Mouse (Mus musculus) cerebellum, postnatal 25 days (tissue): ENCODE results near the gene Fam98c.
"Not testable (repeated sequence)": the region's sequence is repeated elsewhere in the genome, so short reads cannot be mapped to it uniquely, and the experiment has no call there.

Source experiments
- DNase-seq, 2 experiments: peaks; one replicate each; pipeline ENCODE4 v3.0.0; 2021; ENCODE audit warnings: mixed read lengths in 2 of 2

The Fam98c gene

GRCm38 (mm10) chr7:29155196-29155837 lies 717 bp downstream of the Fam98c start:
- DNase-seq, result peak; percentile 94 to 97

- no peak for DNase-seq
Observed at GRCm38 (mm10) chr7:29154018-29154720, 1.9 kb downstream of the Fam98c start.

DNA sequence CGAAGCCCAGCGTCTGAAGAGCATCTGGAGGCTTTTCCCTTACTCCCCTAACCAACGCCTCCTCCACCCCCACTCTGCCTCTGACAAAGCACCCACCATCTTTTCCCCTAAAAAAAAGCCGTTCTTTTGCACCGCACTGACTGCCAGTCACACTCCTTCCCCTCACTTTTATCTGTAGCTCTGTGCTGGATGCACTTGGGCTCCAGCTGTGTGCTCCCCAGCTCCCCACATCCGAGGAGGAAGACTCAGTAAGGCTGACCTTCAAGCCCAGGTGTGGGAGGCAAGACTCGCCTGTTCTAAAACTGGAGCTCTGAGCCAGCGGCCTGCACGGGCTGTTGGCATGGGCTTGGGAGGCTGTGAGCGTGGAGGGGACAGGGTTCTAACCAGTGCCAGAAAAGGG lies 4.5 kb downstream of the Fam98c start:
- no peak for DNase-seq

- no peak for DNase-seq
Observed at GRCm38 (mm10) chr7:29148771-29149170, 7.3 kb downstream of the Fam98c start.

- no peak for DNase-seq
Observed at GRCm38 (mm10) chr7:29146625-29147367, 9.2 kb downstream of the Fam98c start.

GRCm38 (mm10) chr7:29144006-29144405 lies 12.0 kb downstream of the Fam98c start:
- no peak for DNase-seq

DNA sequence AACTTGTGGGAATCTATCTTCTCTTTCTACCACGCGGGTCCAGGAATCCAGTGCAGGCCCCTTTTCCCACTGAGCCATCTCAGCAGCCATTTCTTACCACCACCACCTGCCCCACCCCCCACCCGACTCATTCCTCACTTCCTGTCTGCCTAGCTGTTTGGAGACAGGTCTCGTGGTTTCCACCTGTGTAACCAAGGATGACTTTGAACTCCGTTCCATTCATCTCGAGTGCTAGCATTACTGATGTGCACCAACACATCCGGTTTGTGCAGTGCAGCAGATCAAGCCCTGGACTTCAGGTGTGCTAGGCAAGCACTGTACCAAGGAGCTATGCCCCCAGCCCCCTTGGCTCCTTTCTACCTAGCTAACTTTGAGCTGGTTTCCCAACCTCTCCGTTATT lies 14.6 kb downstream of the Fam98c start:
- no peak for DNase-seq

DNA sequence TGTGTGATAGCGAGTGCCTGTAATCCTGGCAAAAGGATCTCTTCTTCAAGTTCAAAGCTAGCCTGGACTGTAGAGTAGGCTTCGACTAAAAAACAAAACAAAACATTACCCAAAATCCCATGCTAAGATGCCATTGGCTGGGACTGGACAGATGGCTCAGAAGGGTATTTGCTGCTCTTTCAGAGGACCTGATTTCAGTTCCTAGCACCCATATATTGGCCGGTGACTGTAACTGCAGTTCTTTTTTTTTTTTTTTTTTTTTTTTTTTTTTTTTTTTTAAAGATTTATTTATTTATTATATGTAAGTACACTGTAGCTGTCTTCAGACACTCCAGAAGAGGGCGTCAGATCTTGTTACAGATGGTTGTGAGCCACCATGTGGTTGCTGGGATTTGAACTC lies 16.8 kb downstream of the Fam98c start:
- DNase-seq, result not testable (repeated sequence)

DNA sequence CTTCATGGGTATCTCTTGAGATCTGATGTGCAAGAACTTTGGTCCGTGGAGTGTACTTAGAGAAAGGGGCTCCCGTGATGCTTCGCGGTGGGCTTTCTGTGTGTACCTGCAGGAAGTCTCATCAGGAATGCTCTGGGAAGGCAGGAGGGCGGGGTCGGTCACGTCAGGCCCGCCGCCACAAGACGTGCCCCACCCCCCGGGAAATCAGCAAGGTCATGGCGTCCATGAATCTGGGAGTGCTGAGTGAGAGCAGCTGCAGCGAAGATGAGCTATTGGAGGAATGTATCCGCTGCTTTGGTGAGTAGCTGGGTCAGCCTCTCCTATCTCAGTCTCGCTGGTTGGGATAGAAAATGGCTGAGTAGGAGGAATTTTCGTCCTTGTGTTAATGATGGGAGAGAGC lies 18.6 kb downstream of the Fam98c start:
- DNase-seq, result no peak

GRCm38 (mm10) chr7:29134693-29135386 lies 21.2 kb downstream of the Fam98c start, which contains the start of gene Rasgrp4:
Gene Rasgrp4 (plus strand): TSS chr7:29134851.
- DNase-seq, result no peak

GRCm38 (mm10) chr7:29134230-29134629 lies 21.8 kb downstream of the Fam98c start:
- DNase-seq, result no peak

- DNase-seq, result no peak
Observed at GRCm38 (mm10) chr7:29128725-29129124, 27.3 kb downstream of the Fam98c start.

DNA sequence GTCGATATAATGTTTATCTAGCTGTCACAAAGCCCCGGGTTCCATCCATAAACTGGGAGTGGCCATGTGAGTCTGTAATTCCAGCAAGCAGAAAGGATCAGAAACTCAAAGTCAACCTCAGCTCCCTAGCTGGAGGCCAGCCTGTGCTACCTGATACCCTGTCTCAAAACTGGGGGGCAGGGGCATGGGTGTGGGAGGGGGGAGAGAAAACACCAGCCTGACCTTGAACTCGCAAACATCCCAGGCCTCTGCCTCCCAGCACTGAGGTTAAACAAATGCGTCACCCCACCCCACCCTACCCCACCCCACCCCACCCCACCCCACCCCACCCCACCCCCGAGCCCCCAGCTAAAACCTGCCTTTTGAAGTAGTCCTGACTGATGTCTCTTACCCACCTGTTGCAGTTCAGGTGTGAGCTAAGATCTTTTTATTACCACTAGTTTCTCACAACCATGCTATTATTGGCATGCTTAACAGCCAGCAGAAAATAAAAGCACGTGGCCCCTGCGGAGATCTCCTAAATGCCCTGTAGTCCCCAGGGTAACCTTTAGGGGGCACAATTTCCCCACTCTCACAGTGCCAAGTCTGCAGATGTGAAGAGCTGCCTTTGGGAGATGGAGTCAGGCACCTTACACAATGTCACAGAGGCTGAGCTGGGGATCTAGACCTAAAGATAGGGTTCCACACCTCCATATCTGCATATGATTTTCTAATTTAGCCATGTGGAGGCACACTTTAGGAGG lies 29.7 kb downstream of the Fam98c start:
- DNase-seq, result peak; percentile 43 to 54

- peak in 1 of 2 experiments; percentile 20 for DNase-seq
Observed at GRCm38 (mm10) chr7:29124970-29125369, 31.1 kb downstream of the Fam98c start, which contains the start of gene Ryr1. Gene Ryr1 (minus strand): TSS chr7:29125179.

- no peak for DNase-seq
Observed at GRCm38 (mm10) chr7:29123531-29124358, 32.3 kb downstream of the Fam98c start.

DNA sequence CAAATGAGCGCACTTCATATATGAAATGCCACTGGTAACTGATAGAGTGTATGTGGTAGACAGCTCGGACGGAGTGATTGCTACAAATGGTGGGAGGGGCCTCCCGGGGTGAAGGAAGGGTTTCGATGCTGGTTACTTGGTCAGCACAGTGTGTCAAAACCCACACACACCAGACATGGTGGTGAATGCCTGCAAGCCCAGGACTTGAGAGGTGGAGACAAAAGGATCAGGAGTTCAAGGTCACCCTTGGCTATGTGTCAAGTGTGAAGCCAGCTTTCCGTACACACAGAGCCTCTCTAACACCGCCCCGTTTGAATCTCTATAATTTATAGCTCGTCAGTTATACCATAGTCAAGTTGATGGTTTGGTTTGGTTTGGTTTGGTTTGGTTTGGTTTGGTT lies 33.2 kb downstream of the Fam98c start:
- DNase-seq, result no peak

- DNase-seq, result no peak
Observed at GRCm38 (mm10) chr7:29119526-29119925, 36.5 kb downstream of the Fam98c start.

DNA sequence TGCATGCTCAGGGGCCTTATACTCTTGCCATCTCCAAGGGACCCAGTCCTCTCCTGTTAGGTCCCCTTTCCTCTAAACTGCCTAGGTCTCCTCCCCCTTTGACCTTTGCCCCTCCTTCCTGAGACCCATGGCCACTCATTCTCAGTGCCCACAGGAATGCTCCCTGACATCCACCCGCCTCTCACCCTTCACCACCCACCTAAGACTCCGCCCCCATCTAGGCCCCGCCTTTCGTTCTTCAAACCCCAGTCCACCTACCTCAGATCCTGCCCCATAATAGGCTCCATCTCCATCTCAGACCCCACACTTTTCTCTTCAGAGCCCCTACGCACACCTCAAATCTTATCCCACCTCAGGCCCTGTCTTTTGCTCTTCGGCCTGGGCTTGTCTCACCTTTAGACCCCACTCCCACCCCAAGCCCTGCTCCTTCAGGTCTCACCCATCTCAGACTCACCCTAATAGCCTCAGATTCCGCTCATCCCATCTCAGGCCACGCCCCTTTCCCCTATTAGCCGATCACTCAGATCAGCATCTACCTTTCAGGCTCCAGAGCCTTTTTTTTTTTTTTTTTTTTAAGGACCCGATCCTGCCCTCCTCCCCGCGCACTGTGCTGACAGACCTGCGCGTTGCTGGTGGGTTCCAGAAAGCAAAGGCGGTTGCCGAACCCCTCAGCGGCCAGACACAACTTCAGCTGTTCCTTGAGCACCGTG lies 37.7 kb downstream of the Fam98c start:
- no peak for DNase-seq

- peak; percentile 18 to 46 for DNase-seq
Observed at GRCm38 (mm10) chr7:29108992-29109955, 46.8 kb downstream of the Fam98c start.
